Mouse (Mus musculus): Measurements from ENCODE around the gene Unc80. TPM values are rescaled to one million over a fixed set of nuclear protein-coding genes. Genes with fewer than 3 reads are reported as not detected.

The Unc80 gene
- 0.24 TPM for polyA plus RNA-seq (2017; shearing (Covaris generic))

GRCm38 (mm10) chr1:66467821-66468703 lies at the start of gene Unc80:
Unc80 (plus strand) TSS chr1:66468367.

GRCm38 (mm10) chr1:66700693-66701575 lies 232.8 kb downstream of the Unc80 start, which contains the start of gene Rpe:
Rpe (plus strand) TSS chr1:66700831.

Other genes starting within 250 kb of the Unc80 start
- gene Rpe, start 232.5 kb downstream of the Unc80 start, polyA plus RNA-seq (2017; shearing (Covaris generic)), result 45.2 TPM

Data from naive thymus-derived CD4-positive, alpha-beta T cell, adult 5 months (primary cell).